Mouse (Mus musculus) hindbrain, postnatal 0 days (tissue): ENCODE measurements around the gene Vdr. TPM values are rescaled to one million over a fixed set of nuclear protein-coding genes. Genes with fewer than 3 reads are reported as not detected.

Experiments
- ATAC-seq: fragments of 200-750 bp; cut with Nextera tagmentation; 2 replicates; pipeline ENCODE4 v1.8.0; 2017; ENCODE audit warnings: mild to moderate bottlenecking, moderate TSS enrichment, moderate library complexity
- DNase-seq: peaks from one replicate; pipeline ENCODE4 v3.0.0-alpha.2; 2015; ENCODE audit warnings: low spot score
- H3K27ac ChIP-seq: fragments of 300-500 bp; sonication (generic); 2 replicates; pipeline ENCODE4 v1.5.1; 2014; ENCODE audit warnings: mild to moderate bottlenecking
- H3K27me3 ChIP-seq: fragments of 300-500 bp; sonication (generic); 2 replicates; pipeline ENCODE4 v1.6.1; 2014; ENCODE audit warnings: low read length, mixed read lengths; ENCODE audit not compliant: insufficient read depth
- H3K36me3 ChIP-seq: fragments of 300-500 bp; sonication (generic); 2 replicates; pipeline ENCODE4 v1.6.1; 2014; ENCODE audit warnings: low read length, mixed read lengths; ENCODE audit not compliant: insufficient read depth
- H3K4me1 ChIP-seq: fragments of 300-500 bp; sonication (generic); 2 replicates; pipeline ENCODE4 v1.6.1; 2014; ENCODE audit warnings: antibody characterized with exemption, low read length, mixed read lengths; ENCODE audit not compliant: insufficient read depth
- H3K4me2 ChIP-seq: fragments of 300-500 bp; sonication (generic); 2 replicates; pipeline ENCODE4 v1.6.1; 2014; ENCODE audit warnings: low read depth, mild to moderate bottlenecking, low read length, moderate library complexity, mixed read lengths
- H3K4me3 ChIP-seq: fragments of 300-500 bp; sonication (generic); 2 replicates; pipeline ENCODE4 v1.5.1; 2014; ENCODE audit warnings: low read length
- H3K9ac ChIP-seq: fragments of 300-500 bp; sonication (generic); replicated peaks from 2 replicates; pipeline ENCODE4 v1.6.1; 2014; ENCODE audit warnings: mild to moderate bottlenecking, low read length, moderate library complexity, mixed read lengths
- H3K9me3 ChIP-seq: fragments of 300-500 bp; sonication (generic); 2 replicates; pipeline ENCODE4 v1.6.1; 2016; ENCODE audit warnings: low read length, mixed read lengths
- CTCF ChIP-seq: IDR thresholded peaks from 2 replicates; pipeline ENCODE4 v1.5.1; 2016; ENCODE audit warnings: antibody characterized with exemption, control low read depth, low read depth
- WGBS: fragments of 180-500 bp; shearing (Covaris S2); extraction: QIAGEN DNeasy Blood & Tissue Kit; methylation state at CpG from one replicate; pipeline ENCODE4 v1.1.7; 2014; 5-methylcytosine and 5-hydroxymethylcytosine counted together
- polyA plus RNA-seq: library from polyadenylated mRNA; unstranded; fragments of >200 nt; fragmentation: Nextera tagmentation; extraction: Ambion mirVana; gene quantifications from 2 replicates; pipeline ENCODE4 v1.2.1, GENCODE M21; 2015
- total RNA-seq: library from RNA; depleted of rRNA; stranded (reverse); fragments of >200 nt; gene quantifications from 2 replicates; pipeline ENCODE4 v1.2.3, GENCODE M21; 2014

The Vdr gene
- total and polyA plus RNA-seq, 2 experiments from 2014 or later, result 0.26 to 0.76 TPM

DNA sequence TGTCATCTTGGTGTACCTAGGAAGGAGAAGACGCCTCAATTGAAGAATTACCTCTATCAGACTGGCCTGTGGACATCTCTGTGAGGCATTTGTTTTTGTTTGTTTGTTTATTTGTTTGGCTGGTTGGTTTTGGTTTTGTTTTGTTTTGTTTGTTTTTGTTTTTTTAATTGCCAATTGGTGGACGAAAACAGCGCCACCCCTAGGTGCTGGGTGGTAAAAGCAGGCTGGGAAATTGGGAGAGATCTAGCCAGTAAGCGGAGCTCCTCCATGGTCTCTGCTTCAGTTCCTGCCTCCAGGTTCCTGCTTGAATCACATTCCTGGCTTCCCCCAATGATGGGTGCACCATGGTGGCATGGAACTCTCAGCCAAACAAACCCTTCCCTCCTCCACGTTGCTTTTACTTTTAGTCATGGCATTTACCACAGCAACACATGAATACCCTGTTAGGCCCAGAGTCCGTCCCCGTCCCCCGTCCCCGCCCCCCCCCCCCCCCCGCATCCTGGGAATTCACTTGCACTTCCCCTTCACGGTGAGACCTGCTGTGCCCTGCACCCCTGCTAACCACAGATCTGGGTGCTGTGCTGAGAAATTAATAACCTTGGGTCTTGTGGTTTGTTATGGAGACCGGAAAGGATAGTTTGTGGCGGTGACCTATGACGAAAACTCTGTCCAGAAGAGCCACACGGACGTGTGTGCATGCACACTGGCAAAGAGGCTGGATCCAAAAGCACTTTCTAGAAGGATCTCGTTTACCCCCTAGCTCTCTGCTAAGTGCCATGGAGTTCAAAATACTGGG lies 94.0 kb downstream of the Vdr start:
- 92% methylated on average over 17 of the region's 17 CpGs for WGBS
- no peak overlapping the region for H3K4me3 ChIP-seq
- no peak overlapping the region for H3K9ac ChIP-seq
- no peaks in the 10 kb centered on the region for H3K36me3 ChIP-seq
- TF ChIP-seq CTCF, result 0 out of 2 replicates have a peak, but pooled peaks have one; percentile 3
- H3K4me1 ChIP-seq, result peaks cover 26% of the 10 kb centered on the region
- no peaks in the 10 kb centered on the region for H3K9me3 ChIP-seq
- H3K27me3 ChIP-seq, result no peaks in the 10 kb centered on the region
- H3K4me2 ChIP-seq, result no peak overlapping the region
- ATAC-seq (no peak), DNase-seq (no peak)
- no peak overlapping the region for H3K27ac ChIP-seq

DNA sequence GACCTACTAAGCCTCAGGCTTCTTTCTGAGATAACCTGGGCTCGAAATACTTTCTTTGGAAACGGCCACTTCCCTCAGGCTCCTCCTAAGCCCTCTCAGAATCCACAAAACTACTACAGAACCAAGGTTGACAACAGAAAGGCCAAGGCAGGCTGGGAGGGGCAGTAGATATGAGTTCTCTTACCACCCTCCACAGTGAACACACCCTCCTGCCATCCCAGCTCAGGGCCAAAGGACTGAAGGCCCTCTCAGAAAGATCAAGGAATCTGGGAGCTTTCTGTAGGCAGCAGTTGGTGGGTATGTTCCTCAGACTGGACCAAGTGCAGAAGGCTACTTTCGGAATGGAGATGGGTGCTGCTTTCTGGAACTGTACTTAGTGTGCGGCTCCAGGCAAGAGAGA lies 95.2 kb downstream of the Vdr start:
- Histone ChIP-seq H3K27me3 (no peaks in the 10 kb centered on the region), H3K36me3 (no peaks in the 10 kb centered on the region), H3K4me1 (peaks cover 26% of the 10 kb centered on the region), H3K4me2 (no peak overlapping the region), H3K9me3 (no peaks in the 10 kb centered on the region), H3K27ac (no peak overlapping the region), H3K9ac (no peak overlapping the region), H3K4me3 (no peak overlapping the region)
- ATAC-seq (no peak), DNase-seq (no peak)
- no peak for TF ChIP-seq CTCF
- 98% methylated on average over 4 of the region's 4 CpGs for WGBS

DNA sequence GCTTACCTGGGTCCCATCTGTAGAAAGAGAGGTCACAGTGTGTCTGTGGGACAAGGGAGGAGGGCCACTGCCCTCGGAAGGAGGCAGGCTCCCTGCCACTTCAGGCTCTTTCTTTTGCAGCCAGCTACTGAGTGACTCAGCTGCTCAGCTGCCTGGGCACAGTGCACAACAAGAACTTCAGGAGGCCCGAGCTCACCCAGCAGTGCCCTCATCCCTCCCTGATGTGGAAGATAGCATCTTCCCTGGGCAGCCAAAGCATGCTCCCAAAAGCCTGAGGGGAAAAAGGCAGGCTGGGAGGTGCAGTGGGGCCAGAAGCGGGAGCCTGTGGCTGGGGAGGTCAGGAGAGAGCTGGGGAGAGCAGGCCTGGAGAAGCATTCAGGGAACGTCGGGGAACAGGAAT lies 95.7 kb downstream of the Vdr start:
- Histone ChIP-seq H3K9ac (no peak overlapping the region), H3K36me3 (no peaks in the 10 kb centered on the region), H3K27ac (no peak overlapping the region), H3K4me1 (peaks cover 26% of the 10 kb centered on the region), H3K4me3 (no peak overlapping the region), H3K4me2 (no peak overlapping the region), H3K9me3 (no peaks in the 10 kb centered on the region), H3K27me3 (no peaks in the 10 kb centered on the region)
- 52% methylated on average over 5 of the region's 5 CpGs for WGBS
- ATAC-seq (no peak), DNase-seq (no peak)
- TF ChIP-seq CTCF, result no peak

GRCm38 (mm10) chr15:97813452-97814204 lies 96.8 kb downstream of the Vdr start:
- Histone ChIP-seq H3K4me2 (0 out of 2 replicates have a peak overlapping the region, but pooled peaks have one; percentile 10), H3K36me3 (peaks cover 5% of the 10 kb centered on the region), H3K27me3 (no peaks in the 10 kb centered on the region), H3K27ac (peak overlapping the region; percentile 61; the same call in 1 of the 2 replicates), H3K4me3 (no peak overlapping the region), H3K9ac (no peak overlapping the region; the same call in 1 of the 2 replicates), H3K4me1 (peaks cover 26% of the 10 kb centered on the region), H3K9me3 (no peaks in the 10 kb centered on the region)
- peak; percentile 75 for DNase-seq
- 47% methylated on average over 21 of the region's 21 CpGs for WGBS
- no peak for TF ChIP-seq CTCF
- ATAC-seq, result peak; percentile 36; the same call in 1 of the 2 replicates

DNA sequence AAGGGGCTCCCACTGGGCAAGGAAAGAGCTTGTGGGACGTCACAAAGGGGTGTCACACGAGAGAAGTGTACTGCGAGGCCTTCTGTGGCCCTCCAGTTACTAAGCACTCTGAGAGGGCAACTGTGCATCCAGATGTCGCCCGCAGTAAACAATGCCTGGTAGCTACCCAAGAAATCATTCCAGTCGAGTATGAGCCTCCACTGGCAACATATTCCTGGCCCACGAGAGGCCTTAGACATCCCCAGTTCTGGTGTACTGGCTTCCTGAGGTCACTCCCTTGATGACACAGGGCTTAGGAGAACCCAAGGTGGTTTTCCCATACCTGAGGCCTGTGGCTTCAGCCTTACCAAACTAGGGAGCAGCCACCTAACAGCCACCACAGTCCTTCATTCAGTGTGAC lies 97.6 kb downstream of the Vdr start:
- Histone ChIP-seq H3K27ac (peak overlapping the region; percentile 61; the same call in 1 of the 2 replicates), H3K4me3 (no peak overlapping the region), H3K4me1 (peaks cover 26% of the 10 kb centered on the region), H3K4me2 (0 out of 2 replicates have a peak overlapping the region, but pooled peaks have one; percentile 10), H3K36me3 (peaks cover 5% of the 10 kb centered on the region), H3K27me3 (no peaks in the 10 kb centered on the region), H3K9me3 (no peaks in the 10 kb centered on the region), H3K9ac (no peak overlapping the region; the same call in 1 of the 2 replicates)
- WGBS, result 49% methylated on average over 7 of the region's 7 CpGs
- TF ChIP-seq CTCF, result no peak
- ATAC-seq (no peak), DNase-seq (no peak)

- Histone ChIP-seq H3K9me3 (no peaks in the 10 kb centered on the region), H3K4me2 (no peak overlapping the region), H3K27me3 (no peaks in the 10 kb centered on the region), H3K36me3 (peaks cover 8% of the 10 kb centered on the region), H3K4me3 (no peak overlapping the region), H3K4me1 (peaks cover 26% of the 10 kb centered on the region), H3K27ac (peak overlapping the region; percentile 61), H3K9ac (no peak overlapping the region)
- 22% methylated on average over 6 of the region's 6 CpGs for WGBS
- ATAC-seq (peak; percentile 78), DNase-seq (peak; percentile 81)
- no peak for TF ChIP-seq CTCF
These were observed 98.3 kb downstream of the Vdr start for GRCm38 (mm10) chr15:97812126-97812525.
